Mouse (Mus musculus) spleen, adult 2 months (tissue): ENCODE measurements around the gene Slc37a4.

Source experiments
- CTCF ChIP-seq: fragments of 200-500 bp; IDR thresholded peaks from 2 replicates; pipeline ENCODE4 v1.5.1; 2011; ENCODE audit warnings: mild to moderate bottlenecking, inconsistent platforms; ENCODE audit not compliant: insufficient read depth, insufficient read length, insufficient replicate concordance; ENCODE audit errors: extremely low read depth
- POLR2A ChIP-seq: fragments of 200-500 bp; IDR thresholded peaks from 2 replicates; pipeline ENCODE4 v1.6.1; 2011; ENCODE audit warnings: low read depth, low read length, inconsistent platforms

GRCm38 (mm10) chr9:44379054-44379834 is 17.4 kb upstream of the Slc37a4 start, which contains the start of gene Hyou1:
- TF ChIP-seq CTCF: no peak
- peak; percentile 71 for TF ChIP-seq POLR2A
